Mouse (Mus musculus) intestine, postnatal 0 days (tissue): ENCODE data around the gene Exoc3l4. TPM values are rescaled to one million over a fixed set of nuclear protein-coding genes. Genes with fewer than 3 reads are reported as not detected.

Experiments used
- ATAC-seq: fragments of 200-750 bp; cut with Nextera tagmentation; 2 replicates; pipeline ENCODE4 v1.8.0; 2017; ENCODE audit warnings: mild to moderate bottlenecking, moderate TSS enrichment, moderate library complexity
- H3K27ac ChIP-seq: fragments of 300-500 bp; sonication (generic); 2 replicates; pipeline ENCODE4 v1.5.1; 2014; ENCODE audit warnings: mild to moderate bottlenecking, low read depth, low read length, moderate library complexity
- H3K27me3 ChIP-seq: fragments of 300-500 bp; sonication (generic); replicated peaks from 2 replicates; pipeline ENCODE4 v1.6.1; 2014; ENCODE audit warnings: low read length, mixed read lengths; ENCODE audit not compliant: control insufficient read depth, insufficient read depth
- H3K36me3 ChIP-seq: fragments of 300-500 bp; sonication (generic); 2 replicates; pipeline ENCODE4 v1.6.1; 2014; ENCODE audit warnings: mild to moderate bottlenecking, moderate library complexity; ENCODE audit not compliant: control insufficient read depth, insufficient read depth
- H3K4me1 ChIP-seq: fragments of 300-500 bp; sonication (generic); replicated peaks from 2 replicates; pipeline ENCODE4 v1.6.1; 2014; ENCODE audit warnings: antibody characterized with exemption, low read length, mixed read lengths; ENCODE audit not compliant: control insufficient read depth, insufficient read depth
- H3K4me2 ChIP-seq: fragments of 300-500 bp; sonication (generic); replicated peaks from 2 replicates; pipeline ENCODE4 v1.6.1; 2014; ENCODE audit warnings: low read depth, mild to moderate bottlenecking, moderate library complexity
- H3K4me3 ChIP-seq: fragments of 300-500 bp; sonication (generic); 2 replicates; pipeline ENCODE4 v1.5.1; 2014; ENCODE audit warnings: low read depth, low read length
- H3K9ac ChIP-seq: fragments of 300-500 bp; sonication (generic); 2 replicates; pipeline ENCODE4 v1.6.1; 2014; ENCODE audit warnings: mild to moderate bottlenecking, low read depth, low read length
- H3K9me3 ChIP-seq: fragments of 300-500 bp; sonication (generic); 2 replicates; pipeline ENCODE4 v1.6.1; 2016; ENCODE audit warnings: mixed run types; ENCODE audit not compliant: control insufficient read depth
- CTCF ChIP-seq: sonication (generic); IDR thresholded peaks from 2 replicates; pipeline ENCODE4 v1.5.1; 2016; ENCODE audit warnings: low read depth, mild to moderate bottlenecking, control low read depth, antibody characterized with exemption, moderate library complexity
- WGBS: fragments of 180-500 bp; shearing (Covaris S2); extraction: QIAGEN DNeasy Blood & Tissue Kit; methylation state at CpG from one replicate; pipeline ENCODE4 v1.1.7; 2014; 5-methylcytosine and 5-hydroxymethylcytosine counted together
- polyA plus RNA-seq: library from polyadenylated mRNA; unstranded; fragments of >200 nt; fragmentation: Nextera tagmentation; extraction: Ambion mirVana; gene quantifications from 2 replicates; pipeline ENCODE4 v1.2.1, GENCODE M21; 2015

The Exoc3l4 gene
- polyA plus RNA-seq, 1 experiment from 2014 or later = 163 TPM

GRCm38 (mm10) chr12:111436640-111437039 is 19.8 kb downstream of the Exoc3l4 start:
- Histone ChIP-seq H3K4me2 (no peak overlapping the region), H3K9me3 (no peaks in the 10 kb centered on the region), H3K4me3 (no peak overlapping the region), H3K9ac (no peak overlapping the region), H3K27ac (peak overlapping the region; percentile 71; the same call in 1 of the 2 replicates), H3K4me1 (peaks cover 16% of the 10 kb centered on the region), H3K36me3 (no peaks in the 10 kb centered on the region), H3K27me3 (peaks cover 4% of the 10 kb centered on the region; the same call in 1 of the 2 replicates)
- WGBS = 67% methylated on average over 8 of the region's 8 CpGs
- TF ChIP-seq CTCF = no peak
- ATAC-seq = no peak

DNA sequence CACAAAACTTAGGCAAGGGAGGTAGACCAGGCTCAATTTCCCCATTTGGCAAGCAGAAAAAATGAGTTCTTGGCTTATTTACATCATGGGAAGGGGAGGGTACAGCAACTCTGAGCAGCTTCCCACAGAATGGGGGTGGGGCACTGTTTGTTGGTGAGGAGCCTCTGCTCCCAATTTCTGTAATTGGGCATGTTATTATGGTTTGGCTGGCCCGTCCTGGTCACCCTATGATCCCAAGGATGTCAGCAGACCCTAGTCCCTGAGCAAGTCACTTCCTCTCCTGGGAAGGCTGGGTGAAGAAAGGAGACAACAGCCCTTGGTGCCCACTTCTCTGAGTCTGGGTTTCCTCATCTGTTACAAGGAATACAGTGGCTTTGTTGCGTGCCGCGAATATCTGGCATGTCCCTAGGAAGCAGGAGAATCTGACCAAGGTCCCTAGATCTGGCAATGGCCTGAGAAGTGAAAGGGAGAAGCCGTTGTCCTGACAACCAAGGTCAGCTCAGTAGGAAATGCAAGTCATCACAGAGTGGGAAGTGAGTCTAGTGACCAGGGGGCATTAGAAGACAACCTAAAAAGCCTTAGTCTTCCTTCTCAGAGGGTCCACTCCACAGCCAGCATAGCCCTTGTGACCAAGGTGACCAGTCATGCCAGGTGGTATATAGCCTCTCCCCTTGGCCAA is 20.5 kb downstream of the Exoc3l4 start:
- H3K27me3 ChIP-seq = peaks cover 11% of the 10 kb centered on the region; the same call in 1 of the 2 replicates
- no peaks in the 10 kb centered on the region for H3K36me3 ChIP-seq
- no peak overlapping the region for H3K4me2 ChIP-seq
- H3K4me3 ChIP-seq = no peak overlapping the region
- 44% methylated on average over 5 of the region's 5 CpGs for WGBS
- TF ChIP-seq CTCF = no peak
- H3K4me1 ChIP-seq = peaks cover 20% of the 10 kb centered on the region
- peak; percentile 16; the same call in 1 of the 2 replicates for ATAC-seq
- H3K9me3 ChIP-seq = no peaks in the 10 kb centered on the region
- no peak overlapping the region for H3K9ac ChIP-seq
- H3K27ac ChIP-seq = peak overlapping the region; percentile 71

- no peak overlapping the region for H3K4me3 ChIP-seq
- no peaks in the 10 kb centered on the region for H3K36me3 ChIP-seq
- H3K4me1 ChIP-seq = peaks cover 22% of the 10 kb centered on the region
- no peak overlapping the region; the same call in 1 of the 2 replicates for H3K4me2 ChIP-seq
- WGBS = 46% methylated on average over 6 of the region's 6 CpGs
- peak; percentile 80 for ATAC-seq
- H3K9ac ChIP-seq = no peak overlapping the region
- peak; percentile 18; the same call in 1 of the 2 replicates for TF ChIP-seq CTCF
- H3K27ac ChIP-seq = peak overlapping the region; percentile 62
- no peaks in the 10 kb centered on the region for H3K9me3 ChIP-seq
- peaks cover 26% of the 10 kb centered on the region for H3K27me3 ChIP-seq
Measured at GRCm38 (mm10) chr12:111438850-111439249, 22.0 kb downstream of the Exoc3l4 start.

GRCm38 (mm10) chr12:111440701-111441373 is 24.0 kb downstream of the Exoc3l4 start:
- Histone ChIP-seq H3K4me1 (peaks cover 22% of the 10 kb centered on the region), H3K9me3 (no peaks in the 10 kb centered on the region), H3K9ac (no peak overlapping the region), H3K4me3 (no peak overlapping the region), H3K27me3 (peaks cover 46% of the 10 kb centered on the region), H3K27ac (no peak overlapping the region), H3K36me3 (no peaks in the 10 kb centered on the region), H3K4me2 (no peak overlapping the region)
- no peak for TF ChIP-seq CTCF
- 59% methylated on average over 9 of the region's 9 CpGs for WGBS
- no peak for ATAC-seq

GRCm38 (mm10) chr12:111441523-111441922 is 24.7 kb downstream of the Exoc3l4 start:
- H3K9ac ChIP-seq = no peak overlapping the region
- 61% methylated on average over 3 of the region's 3 CpGs for WGBS
- no peak for TF ChIP-seq CTCF
- H3K9me3 ChIP-seq = no peaks in the 10 kb centered on the region
- H3K27ac ChIP-seq = no peak overlapping the region
- no peak overlapping the region for H3K4me2 ChIP-seq
- H3K4me1 ChIP-seq = peaks cover 22% of the 10 kb centered on the region
- H3K27me3 ChIP-seq = peaks cover 53% of the 10 kb centered on the region
- ATAC-seq = no peak
- H3K36me3 ChIP-seq = no peaks in the 10 kb centered on the region
- H3K4me3 ChIP-seq = no peak overlapping the region

GRCm38 (mm10) chr12:111442309-111443010 is 25.6 kb downstream of the Exoc3l4 start, which contains the start of gene Tnfaip2:
Gene Tnfaip2, plus strand, starts transcription at chr12:111442469.
- Histone ChIP-seq H3K9me3 (no peaks in the 10 kb centered on the region), H3K27me3 (peaks cover 62% of the 10 kb centered on the region), H3K27ac (no peak within 1 kb of the TSS), H3K36me3 (no peaks in the 10 kb centered on the region), H3K4me3 (peak within 1 kb of the TSS; percentile 29), H3K4me2 (peak within 1 kb of the TSS; percentile 60), H3K4me1 (peaks cover 17% of the 10 kb centered on the region), H3K9ac (peak within 1 kb of the TSS; percentile 40; the same call in 1 of the 2 replicates)
- no peak for TF ChIP-seq CTCF
- WGBS = 2% methylated on average over 48 of the region's 48 CpGs
- ATAC-seq = no peak; the same call in 1 of the 2 replicates
